Mouse (Mus musculus): ENCODE results near the gene Zfp598.

Zfp598 gene

GRCm38 (mm10) chr17:24669545-24670245, at the start of gene Zfp598:
Gene Zfp598, plus strand, starts transcription at chr17:24669687.
- DNase-seq (ENCODE audit: low spot score in 2 of 2), result peak; percentile 90 to 97

- no peak for DNase-seq (ENCODE audit: low spot score in 2 of 2)
Measured at GRCm38 (mm10) chr17:24625472-24625871, 44.0 kb upstream of the Zfp598 start.

- peak; percentile 62 to 76 for DNase-seq (ENCODE audit: low spot score in 2 of 2)
Measured at GRCm38 (mm10) chr17:24628646-24629045, 40.8 kb upstream of the Zfp598 start.

GRCm38 (mm10) chr17:24630072-24630471, 39.4 kb upstream of the Zfp598 start:
- DNase-seq (ENCODE audit: low spot score in 2 of 2), result no peak

- peak; percentile 46 to 70 for DNase-seq (ENCODE audit: low spot score in 2 of 2)
Measured at GRCm38 (mm10) chr17:24632167-24632812, 37.2 kb upstream of the Zfp598 start, which contains the start of the genes Tsc2 and Nthl1. Gene Tsc2, minus strand, starts transcription at chr17:24632630. Gene Nthl1, plus strand, starts transcription at chr17:24632680.

- peak in 1 of 2 experiments; percentile 28 for DNase-seq (ENCODE audit: low spot score in 2 of 2)
Measured at GRCm38 (mm10) chr17:24632813-24633449, 36.6 kb upstream of the Zfp598 start.

- DNase-seq (ENCODE audit: low spot score in 2 of 2), result no peak
Measured at GRCm38 (mm10) chr17:24633831-24634230, 35.7 kb upstream of the Zfp598 start.

- DNase-seq (ENCODE audit: low spot score in 2 of 2), result no peak
Measured at GRCm38 (mm10) chr17:24635024-24635423, 34.5 kb upstream of the Zfp598 start.

- DNase-seq (ENCODE audit: low spot score in 2 of 2), result no peak
Measured at GRCm38 (mm10) chr17:24635694-24636093, 33.8 kb upstream of the Zfp598 start.

- no peak for DNase-seq (ENCODE audit: low spot score in 2 of 2)
Measured at GRCm38 (mm10) chr17:24636781-24637481, 32.6 kb upstream of the Zfp598 start.

- no peak for DNase-seq (ENCODE audit: low spot score in 2 of 2)
Measured at GRCm38 (mm10) chr17:24638214-24638613, 31.3 kb upstream of the Zfp598 start.

- DNase-seq (ENCODE audit: low spot score in 2 of 2), result no peak
Measured at GRCm38 (mm10) chr17:24638840-24639239, 30.6 kb upstream of the Zfp598 start.

GRCm38 (mm10) chr17:24639571-24639988, 29.9 kb upstream of the Zfp598 start:
- DNase-seq (ENCODE audit: low spot score in 2 of 2), result no peak

- DNase-seq (ENCODE audit: low spot score in 2 of 2), result no peak
Measured at GRCm38 (mm10) chr17:24640119-24640518, 29.4 kb upstream of the Zfp598 start.

- DNase-seq (ENCODE audit: low spot score in 2 of 2), result no peak
Measured at GRCm38 (mm10) chr17:24640581-24640980, 28.9 kb upstream of the Zfp598 start.

- DNase-seq (ENCODE audit: low spot score in 2 of 2), result no peak
Measured at GRCm38 (mm10) chr17:24641944-24642343, 27.5 kb upstream of the Zfp598 start.

GRCm38 (mm10) chr17:24642791-24643343, 26.6 kb upstream of the Zfp598 start:
- DNase-seq (ENCODE audit: low spot score in 2 of 2), result no peak

GRCm38 (mm10) chr17:24644030-24644715, 25.3 kb upstream of the Zfp598 start:
- no peak for DNase-seq (ENCODE audit: low spot score in 2 of 2)

GRCm38 (mm10) chr17:24644875-24645721, 24.4 kb upstream of the Zfp598 start:
- DNase-seq (ENCODE audit: low spot score in 2 of 2), result no peak

- no peak for DNase-seq (ENCODE audit: low spot score in 2 of 2)
Measured at GRCm38 (mm10) chr17:24645916-24646315, 23.6 kb upstream of the Zfp598 start.
